Mouse (Mus musculus) cerebellum, adult 18-20 months (tissue): ENCODE measurements around the gene Rimbp2.
A peak's percentile ranks its signal among the peaks of the same experiment; 100 is the strongest.
"Not testable (repeated sequence)": the region's sequence is repeated elsewhere in the genome, so short reads cannot be mapped to it uniquely, and the experiment has no call there.

ENCODE experiments used
- DNase-seq, 2 experiments: peaks; one replicate each; pipeline ENCODE4 v3.0.0; 2021

The Rimbp2 gene

GRCm38 (mm10) chr5:128739168-128739837, 214.0 kb downstream of the Rimbp2 start:
- DNase-seq: no peak

DNA sequence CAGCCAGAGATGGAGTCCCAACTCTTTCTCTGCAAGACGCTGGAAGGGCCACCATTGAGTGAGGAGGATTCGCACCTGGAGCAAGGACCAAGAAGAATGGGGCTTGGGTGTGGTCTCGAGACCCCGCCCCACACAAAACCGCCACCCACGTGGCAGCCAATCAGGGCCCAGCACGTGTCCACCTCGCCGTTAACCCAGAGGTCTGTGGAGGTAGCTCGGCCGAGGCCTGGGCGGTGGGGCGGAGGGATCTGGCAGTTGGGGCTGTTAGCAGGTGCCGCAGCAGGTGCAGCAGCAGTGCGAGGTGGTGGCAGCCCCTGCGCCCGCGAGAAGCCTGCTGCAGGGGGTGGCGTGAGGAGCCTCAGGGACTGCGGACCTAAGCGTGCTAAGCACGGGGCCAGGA, 217.4 kb downstream of the Rimbp2 start:
- DNase-seq: no peak

DNA sequence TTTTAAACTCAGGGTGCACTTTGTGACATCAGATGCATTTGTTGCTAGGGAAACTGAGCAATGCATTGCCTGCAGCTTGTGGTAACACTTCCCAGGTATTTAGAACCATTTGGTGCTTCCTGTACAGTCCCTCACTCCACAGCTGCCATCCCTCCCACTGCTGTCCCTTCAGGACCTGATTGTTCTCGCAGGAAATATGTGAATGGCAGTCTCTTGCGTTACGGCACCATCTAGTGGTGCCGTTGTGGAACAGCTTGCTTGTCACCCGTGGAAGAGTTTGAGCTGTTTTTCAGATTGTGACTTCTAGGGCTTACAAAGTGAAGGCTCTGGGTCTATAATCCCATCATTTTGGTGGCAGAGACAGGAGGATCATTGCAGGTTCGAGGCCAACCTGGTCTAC, 219.3 kb downstream of the Rimbp2 start:
- DNase-seq: peak; percentile 33 to 37

DNA sequence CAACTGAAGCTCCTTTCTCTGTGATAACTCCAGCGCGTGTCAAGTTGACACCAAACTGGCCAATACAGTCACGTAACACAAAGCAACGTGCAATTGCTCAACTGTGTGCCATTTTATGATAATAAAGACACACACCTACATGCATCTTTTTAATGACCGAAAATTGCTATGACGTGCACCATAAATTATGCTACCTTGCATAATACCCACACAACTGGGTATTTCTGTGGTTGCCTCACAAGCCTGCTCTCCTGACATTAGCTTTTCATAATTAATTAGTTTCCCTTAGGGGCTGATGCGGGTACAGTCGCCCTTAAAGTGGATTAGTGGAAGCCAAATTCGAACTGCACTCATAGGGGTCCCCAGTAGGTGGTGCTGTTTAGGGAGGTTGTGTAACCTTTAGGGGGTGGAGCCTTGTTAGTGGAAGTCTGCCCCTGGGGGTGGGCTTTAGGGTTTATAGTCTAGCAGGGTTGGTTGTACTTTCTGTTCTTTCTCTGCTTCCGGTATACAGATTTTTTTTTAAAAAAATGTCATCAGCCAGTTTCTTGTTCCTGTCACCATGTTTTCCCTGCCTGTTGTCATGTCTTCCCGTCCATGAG, 220.8 kb downstream of the Rimbp2 start:
- no peak for DNase-seq

- DNase-seq: peak; percentile 6 to 8
Observed at GRCm38 (mm10) chr5:128730634-128731033, 222.7 kb downstream of the Rimbp2 start.

GRCm38 (mm10) chr5:128729341-128729740, 223.9 kb downstream of the Rimbp2 start:
- DNase-seq: no peak

GRCm38 (mm10) chr5:128720461-128720860, 232.8 kb downstream of the Rimbp2 start:
- not testable (repeated sequence) for DNase-seq

DNA sequence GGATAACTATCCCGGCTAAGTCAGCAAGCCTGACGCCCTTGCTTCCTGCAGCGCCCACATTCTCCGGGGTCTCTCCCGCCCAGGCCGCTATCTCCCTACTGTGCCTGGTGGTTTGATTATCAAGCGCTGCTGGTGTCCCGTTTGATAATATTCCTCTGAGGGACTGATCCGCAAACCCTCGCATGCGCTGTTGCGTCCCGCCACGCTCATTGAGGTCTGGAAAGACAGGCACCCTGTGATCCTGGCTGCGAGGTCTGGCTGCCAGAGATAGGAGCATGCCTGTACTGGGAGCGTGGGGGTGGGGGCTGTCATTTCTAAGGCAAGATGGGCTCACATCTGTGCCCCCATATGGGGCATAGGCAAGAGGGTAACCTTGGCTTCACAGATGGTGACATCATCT, 238.1 kb downstream of the Rimbp2 start:
- DNase-seq: no peak

DNA sequence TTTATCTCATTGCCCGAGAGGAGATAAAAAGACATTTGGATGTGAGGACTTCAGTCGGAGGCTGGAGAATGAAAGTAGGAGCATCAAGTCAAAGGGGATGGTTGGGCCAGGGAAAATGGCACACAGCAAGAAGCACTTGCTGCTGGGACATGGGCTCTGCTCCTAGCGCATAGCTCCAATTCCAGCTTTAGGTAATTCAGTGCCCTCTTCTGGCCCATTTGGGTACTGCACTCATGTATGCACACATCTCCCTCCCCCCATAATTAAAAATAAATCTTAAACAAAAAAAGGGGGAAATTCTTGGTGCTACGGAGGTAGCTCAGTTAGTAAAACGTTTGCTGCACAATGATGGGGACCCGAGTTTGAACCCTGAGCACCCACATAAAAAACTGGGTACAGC, 241.4 kb downstream of the Rimbp2 start:
- no peak for DNase-seq

DNA sequence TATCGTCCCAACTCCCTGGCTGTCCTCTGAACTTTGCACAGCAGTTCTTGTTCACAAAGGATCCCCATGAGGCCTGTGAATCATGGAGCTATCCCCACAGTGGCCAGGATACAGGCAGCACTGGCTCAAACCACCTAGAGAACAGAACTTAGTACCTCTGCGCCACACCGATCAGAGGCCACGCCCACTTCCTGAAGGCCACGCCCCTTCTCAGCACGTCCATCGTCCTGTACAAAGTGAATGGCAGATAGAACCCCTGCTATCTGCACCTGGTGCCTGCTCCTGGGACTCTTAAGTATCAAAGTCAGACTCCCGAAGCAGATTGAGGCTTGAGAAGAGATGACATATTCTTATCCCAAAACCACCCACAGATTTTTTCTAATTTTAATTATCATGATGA, 242.7 kb downstream of the Rimbp2 start:
- DNase-seq: no peak

- DNase-seq: no peak
Observed at GRCm38 (mm10) chr5:128708929-128709328, 244.4 kb downstream of the Rimbp2 start.
